Mouse (Mus musculus) brain, embryonic 18.5 days (tissue): Measurements from ENCODE around the gene Cars2.
A peak's percentile ranks its signal among the peaks of the same experiment; 100 is the strongest.
"Not testable (repeated sequence)": the region's sequence is repeated elsewhere in the genome, so short reads cannot be mapped to it uniquely, and the experiment has no call there.

ENCODE experiments used
- DNase-seq: peaks from one replicate; pipeline ENCODE4 v3.0.0-alpha.2; 2012; ENCODE audit warnings: low read depth, low spot score

The Cars2 gene

DNA sequence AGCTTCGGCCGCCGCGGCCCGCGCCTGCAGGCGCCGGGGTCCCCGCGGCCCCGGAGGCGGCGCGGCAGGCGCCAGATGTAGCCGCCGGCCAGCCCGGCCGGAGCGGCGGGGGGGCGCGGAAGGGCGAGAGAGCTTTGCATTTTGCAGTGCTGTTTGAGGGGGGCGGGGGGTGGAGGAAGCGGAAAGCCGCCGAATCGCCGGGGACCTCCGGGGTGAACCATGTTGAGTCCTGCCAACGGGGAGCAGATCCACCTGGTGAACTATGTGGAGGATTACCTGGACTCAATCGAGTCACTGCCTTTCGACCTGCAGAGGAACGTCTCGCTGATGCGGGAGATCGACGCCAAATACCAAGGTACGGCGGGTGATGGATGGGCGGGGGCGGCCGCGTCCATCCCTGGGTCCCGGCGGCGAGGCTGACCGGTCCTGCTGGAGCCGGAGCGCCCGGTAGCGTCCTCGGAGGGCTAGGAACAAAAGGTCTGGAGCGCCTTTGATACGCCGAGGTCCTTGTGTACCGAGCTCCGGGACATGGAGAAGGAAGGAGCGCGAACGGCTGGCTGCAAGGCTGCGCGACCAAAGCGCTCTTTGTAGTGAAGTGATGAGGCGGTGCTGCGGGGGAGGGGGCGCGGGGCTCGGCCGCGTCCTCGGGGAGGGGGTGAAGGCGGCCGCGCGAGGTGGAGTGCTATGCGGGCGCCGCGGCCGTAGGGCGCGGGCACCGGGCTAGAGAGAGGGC, 6.3 kb upstream of the Cars2 start:
- DNase-seq = no peak

DNA sequence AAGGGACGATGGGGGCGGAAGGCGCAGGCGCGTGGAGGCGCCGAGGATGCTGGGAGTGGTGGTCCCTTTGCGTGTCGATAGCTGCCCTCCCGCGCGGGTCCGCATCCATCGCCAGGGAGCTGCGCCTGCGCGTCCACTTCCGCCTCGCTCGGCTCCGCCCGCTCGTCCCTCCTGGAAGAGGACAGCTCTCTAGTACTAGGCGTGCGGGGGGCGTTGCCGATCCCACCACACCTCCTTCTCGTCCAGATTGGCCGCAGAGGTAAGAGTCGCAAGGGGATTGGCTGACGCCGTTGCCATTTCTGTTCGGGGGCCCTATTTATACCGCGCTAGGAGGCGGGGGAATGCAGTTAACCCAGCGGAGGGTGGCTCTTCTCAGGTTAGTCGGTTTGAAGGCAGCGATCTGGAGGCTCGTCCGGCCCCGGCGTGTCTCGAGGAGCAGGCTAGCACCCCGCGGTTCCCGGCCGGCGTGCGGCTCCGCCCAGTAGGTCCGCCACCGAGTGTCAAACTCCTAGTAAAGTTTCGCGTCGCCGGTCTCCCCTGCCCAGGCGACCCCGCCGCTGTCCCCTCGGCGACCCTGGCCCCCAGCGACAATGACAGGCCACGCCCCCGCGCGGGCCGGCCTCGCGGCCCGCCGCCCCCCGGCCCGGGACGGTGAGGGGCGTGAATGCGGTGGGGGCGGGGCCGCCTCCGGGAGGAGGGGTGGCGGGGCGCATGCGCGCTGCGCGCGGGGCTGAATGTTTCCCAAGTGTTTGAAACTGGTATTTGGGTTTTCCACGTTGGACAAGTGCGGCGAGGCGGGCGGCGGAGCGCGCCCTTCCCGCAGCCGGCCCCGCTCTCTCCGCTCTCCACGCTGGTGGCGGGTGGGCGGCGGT, 5.4 kb upstream of the Cars2 start:
- peak; percentile 100 for DNase-seq

DNA sequence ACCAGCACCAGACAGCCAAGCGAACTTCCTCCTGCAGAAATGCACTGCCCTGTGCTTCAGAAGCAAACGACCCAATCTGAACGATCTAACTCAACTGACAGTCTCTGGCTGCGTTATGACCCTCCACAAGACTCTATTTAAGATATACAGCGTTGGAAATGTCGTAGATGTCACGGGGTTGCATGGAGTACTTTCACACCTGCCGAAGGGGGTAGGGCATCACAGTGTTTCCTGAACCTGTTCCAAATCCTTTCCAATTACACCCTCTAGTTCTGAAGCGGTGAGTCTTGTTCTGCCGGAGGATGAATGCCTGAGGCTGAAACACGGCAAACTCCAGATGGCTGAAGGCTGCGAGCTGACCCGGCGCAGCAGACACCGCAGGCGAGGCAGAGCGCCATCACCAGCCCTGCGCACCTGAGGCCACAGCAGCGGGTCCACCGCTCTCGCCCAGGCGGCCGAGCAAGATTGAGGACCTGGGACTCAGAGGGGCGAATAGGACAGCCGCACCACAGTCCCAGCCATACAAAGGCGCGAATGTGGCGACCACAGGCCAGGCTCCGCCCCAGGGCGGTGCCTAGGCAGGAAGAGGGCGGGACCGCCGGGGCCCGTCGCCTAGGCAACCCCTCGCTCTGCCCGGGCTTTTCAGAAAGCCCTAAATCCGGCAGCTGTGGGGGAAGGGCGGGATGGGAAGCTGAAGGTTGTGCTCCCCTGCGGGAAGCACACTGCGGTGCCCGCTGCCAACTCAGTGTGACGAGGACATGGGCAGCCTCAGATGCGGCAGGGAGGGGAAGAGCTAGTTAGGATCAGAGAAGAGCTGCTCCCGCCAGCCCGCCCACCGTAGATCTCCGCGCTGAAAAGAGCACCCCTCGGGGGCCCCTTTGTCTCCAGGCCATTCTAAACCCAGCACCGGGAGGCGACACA, 4.5 kb upstream of the Cars2 start, which contains the start of gene Ing1:
Gene Ing1 (plus strand): TSS at position 773 of the 921 bp plus-strand sequence.
- DNase-seq = peak; percentile 95

DNA sequence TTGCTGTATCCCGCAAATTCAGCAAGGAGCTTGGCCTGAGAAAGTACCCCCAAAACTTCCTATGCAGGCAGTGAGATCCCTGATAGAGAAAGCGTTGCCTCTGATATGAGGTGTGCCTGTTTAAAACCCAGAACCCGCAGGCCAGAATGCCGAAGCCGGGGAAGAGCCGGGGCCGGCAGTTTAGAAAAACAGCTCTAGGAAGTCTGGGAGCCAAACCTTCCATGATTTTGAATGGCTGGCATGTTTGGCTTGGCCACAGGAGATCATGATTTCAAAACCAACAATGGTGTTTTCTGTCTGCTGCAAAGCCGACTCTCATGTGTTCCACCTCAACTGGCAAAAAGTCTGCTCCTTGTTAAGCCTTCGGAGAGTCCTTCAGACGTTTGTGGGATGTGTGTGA, 1.8 kb upstream of the Cars2 start:
- no peak for DNase-seq

DNA sequence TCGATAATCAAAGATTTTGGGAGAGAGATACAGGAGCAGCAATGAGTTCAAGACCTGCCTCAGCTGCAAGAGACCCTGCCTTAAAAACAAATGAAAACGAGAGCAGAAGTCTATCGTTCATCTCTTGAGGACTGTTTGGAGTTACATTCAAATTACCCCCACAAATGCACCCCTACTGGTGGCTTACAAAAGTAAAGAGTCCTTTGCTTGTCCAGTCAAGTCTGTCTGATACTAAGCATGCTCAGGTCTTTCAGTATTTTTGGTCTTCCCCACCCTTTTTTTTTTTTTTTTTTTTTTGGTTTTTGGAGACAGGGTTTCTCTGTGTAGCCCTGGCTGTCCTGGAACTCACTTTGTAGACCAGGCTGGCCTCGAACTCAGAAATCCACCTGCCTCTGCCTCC, 914 bp upstream of the Cars2 start:
- DNase-seq = not testable (repeated sequence)

DNA sequence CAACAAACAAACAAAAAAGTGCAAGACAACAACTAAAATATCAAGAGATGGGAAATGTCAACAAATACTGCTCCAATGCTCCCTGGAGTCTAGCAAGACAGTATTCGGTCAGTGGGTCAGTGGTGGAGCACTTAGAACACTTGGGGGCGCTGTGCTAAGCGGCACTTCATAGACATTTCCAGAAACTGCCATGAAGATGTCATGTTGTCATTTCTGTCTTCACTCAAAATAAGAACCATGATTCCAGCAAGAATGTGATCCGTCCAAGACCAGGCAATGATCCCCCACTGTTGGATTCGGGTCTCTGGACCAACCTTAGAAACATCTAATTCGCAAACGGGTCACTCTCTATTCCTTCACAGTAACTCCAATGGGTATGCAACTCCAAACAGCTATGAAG, 877 bp downstream of the Cars2 start:
- DNase-seq = no peak

DNA sequence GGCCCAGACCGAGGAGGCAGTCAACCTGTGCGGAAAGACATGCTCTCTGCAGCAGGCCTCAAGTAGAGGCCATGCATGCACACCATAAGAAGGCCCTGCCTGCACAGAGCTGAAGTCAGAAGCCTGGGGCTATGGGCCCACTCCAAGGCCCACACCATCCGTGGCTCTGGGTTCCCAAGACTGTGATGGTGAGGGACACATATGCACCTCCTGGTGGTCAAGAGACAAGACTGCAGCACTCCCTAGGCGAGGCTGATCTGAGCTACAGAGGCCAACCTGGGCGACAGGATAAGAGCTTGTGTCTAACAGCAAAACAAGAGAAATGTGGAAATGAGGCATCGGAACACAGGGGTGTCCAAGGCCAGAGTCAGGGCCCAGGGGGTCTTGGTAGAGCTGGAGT, 3.5 kb downstream of the Cars2 start:
- DNase-seq = no peak

DNA sequence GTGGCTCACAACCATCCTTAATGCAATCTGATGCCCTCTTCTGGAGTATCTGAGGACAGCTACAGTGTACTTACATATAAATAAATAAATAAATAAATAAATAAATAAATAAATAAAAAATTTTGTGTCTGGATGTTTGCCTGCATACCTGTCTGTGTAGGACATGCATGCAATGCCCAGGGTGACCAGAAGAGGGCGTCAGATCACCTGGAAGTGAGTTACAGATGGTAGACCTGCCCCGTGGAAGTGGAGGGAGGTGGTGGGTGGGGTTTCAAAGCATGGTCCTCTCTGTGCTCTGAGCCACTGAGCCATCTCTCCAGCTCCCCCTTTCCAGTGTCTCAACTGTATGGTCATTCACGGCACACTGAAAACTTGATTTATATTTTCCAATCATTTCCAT, 6.2 kb downstream of the Cars2 start:
- DNase-seq = no peak

DNA sequence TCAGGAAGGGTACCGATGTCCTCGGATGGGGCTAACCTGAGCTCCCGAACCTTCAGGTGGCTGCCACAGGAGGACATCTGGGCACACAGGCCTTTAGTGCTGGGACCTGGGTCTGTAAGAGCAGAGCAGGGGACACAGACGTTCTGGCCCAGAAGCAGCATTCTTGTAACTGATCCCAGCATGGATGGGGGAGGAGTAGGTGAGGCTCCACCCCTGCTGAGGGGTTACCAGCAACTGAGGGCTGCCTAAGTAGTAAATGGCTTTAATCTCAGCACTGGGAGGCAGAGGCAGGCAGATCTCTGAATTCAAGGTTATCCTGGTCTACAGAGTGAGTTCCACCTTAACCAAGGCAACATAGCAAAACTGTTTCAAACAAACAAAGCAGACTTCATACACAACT, 7.7 kb downstream of the Cars2 start:
- DNase-seq = no peak

DNA sequence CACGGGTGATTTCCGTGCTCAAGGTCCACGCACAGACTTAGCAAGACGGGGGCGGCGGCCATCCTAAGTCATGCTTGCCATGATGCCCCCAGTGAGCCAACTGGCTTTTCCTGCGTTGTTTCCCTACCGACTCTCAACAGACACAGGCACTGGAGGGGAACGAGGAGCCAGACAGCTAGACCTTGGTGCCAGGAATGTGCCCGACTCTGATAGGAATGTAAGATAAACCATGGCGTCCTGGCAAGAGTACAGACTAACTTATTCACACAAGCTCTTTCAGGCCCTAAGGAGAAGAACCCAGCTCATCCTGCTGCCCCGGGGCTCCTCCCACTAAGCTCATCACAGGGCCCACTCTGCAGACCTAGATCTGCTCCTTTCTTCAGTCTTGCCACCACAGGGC, 8.6 kb downstream of the Cars2 start:
- no peak for DNase-seq

DNA sequence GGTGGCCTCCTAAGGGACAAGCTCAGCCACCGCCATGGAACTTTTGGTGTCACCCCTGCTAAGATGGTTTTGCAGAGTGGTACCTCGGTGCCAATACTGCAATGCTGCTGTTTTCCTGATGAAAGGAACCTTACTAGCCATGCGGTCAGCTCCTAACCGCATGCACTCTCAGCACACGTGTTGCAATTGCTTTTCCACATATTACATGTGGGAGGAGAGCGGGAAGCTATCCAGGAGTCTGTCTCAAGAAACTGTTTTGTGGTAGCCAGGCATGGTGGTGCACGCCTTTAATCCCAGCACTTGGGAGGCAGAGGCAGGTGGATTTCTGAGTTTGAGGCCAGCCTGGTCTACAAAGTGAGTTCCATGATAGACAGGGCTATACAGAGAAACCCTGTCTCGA, 10.4 kb downstream of the Cars2 start:
- no peak for DNase-seq

DNA sequence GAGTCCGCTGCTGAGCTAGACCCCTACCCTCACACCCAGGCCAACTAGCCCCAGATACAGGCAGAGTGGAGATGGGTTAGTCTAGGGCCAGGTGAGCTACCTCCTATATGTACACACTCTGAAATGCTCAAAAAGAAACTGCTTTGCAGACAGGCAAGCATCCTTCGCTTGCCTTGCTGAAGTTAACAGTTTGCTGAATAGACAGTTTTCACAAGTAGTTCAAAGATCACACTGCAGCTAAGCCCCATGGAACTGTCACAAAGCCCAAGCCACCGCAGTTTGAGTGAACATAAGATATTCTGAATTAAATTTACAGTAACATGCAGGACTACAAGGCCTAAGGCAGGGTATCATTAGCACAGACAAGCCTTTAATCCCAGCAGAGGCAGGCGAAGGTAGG, 11.5 kb downstream of the Cars2 start:
- no peak for DNase-seq

DNA sequence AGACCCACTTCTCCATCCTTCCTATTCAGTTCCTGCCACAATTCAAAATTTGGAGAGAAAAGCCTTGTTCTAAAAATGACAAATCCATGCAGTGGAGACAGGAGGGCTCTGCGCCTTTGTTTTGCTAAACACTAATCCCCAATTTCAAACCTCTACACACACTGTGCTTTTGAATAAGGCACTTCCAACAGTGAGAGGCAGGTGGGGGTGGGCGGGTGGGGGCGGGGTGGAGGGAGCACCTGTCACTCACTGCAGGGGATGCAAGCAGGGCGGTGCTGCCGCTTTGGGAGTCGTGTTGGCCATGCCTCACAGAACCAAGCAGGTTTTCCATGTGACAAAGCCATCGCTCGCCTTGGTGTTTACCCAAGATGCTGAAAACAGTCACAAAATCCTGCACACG, 16.1 kb downstream of the Cars2 start:
- DNase-seq = no peak

DNA sequence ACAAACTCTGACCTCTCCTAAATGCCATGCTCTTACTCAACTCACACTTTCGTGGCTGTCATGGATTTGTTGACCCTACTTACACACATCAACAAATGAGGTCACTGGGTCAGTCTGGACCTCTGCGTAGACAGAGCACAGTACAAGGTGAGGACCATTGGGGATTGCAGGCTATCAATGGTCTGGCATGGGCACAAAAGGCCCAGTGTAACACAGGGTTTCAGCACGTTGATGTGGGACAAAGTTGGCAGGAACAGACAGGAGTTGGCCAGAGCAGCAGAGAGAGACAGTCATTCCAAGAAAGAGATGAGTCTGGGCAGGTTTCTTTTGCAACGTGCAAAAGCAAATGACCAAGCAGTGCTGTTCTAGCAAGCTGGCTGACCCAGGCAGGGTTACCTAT, 19.7 kb downstream of the Cars2 start:
- DNase-seq = no peak

DNA sequence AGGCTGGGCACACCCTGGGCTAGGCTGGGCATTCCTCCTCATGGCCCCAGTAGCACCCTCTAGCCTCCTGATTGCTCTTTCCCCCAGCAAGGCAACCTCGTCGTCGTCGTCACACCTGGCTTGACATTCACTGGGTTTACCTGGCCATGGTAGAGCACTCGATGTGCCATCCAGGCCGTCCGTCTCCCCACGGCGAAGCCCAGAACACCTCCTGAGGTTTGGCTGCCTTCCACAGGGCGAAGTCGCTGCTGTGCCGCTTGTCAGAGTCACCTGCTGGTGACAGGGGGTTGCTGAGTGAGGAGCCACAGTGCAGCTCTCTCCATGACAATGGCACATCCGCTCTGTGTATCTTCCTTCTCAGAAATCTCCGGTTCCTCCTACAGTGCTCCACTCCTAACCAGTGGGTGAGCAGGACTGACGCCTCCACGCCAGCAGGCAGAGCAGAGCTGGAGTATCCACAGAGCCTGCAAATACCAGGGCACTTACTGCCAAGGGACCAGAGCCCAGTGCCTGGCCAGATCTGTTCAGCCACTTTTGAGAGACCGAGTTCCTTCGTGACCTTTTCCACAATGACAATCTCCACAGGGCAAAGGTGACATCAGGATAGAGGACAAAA, 20.3 kb downstream of the Cars2 start:
- DNase-seq = no peak

DNA sequence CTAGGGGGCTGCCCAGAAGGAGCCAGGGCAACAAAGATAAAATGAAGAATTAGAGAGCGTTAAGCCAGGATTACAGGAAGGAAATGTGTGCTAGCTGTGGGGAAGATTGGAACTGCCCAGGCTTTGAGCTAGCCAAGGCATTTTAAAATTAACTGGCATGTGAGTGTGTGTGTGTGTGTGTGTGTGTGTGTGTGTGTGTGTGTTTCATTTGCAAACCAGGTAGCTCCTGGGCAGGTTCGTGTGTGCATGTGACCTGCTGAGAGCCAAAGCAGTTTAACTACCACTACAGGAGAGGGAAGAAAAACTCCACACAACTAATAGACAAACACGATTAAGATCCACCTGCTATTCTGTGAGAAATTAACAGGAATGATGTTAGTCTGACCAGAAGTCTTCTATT, 27.3 kb downstream of the Cars2 start:
- no peak for DNase-seq

DNA sequence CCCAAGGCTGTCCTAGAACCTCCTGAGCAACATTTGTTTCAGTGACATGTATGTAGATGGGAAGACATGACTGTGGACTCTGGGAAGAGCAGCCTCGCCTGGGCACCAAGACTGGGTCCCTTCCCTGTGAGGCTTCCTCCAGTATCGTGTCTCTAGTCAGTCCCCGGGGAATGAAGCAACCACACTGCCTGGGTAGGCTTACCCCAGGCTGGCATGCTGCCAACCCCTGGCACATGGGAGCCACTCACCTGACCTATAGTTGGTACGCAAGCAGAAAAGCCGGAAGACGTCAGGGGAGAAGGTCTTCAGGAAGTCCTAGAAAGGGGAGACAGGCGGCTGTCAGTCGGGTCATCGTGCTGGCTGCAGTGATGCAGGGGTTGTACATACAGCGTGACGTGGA, 31.9 kb downstream of the Cars2 start:
- DNase-seq = no peak

DNA sequence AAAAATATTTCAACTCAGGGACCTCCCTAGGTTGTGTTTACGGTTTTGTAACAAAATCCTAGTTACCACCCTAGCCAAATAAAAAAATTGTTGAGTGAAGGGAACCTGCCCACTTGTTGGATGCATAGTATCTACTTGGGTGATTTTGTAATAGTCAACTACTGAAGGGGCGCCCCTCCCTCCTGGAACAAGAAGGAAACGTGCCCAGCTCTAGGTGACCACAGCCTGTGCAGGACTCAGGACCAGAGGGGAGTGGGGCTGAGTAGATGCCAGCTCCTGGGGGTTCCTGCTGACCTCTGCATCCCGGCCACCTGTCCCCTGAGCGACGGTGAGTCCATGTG, 32.6 kb downstream of the Cars2 start:
- no peak for DNase-seq

DNA sequence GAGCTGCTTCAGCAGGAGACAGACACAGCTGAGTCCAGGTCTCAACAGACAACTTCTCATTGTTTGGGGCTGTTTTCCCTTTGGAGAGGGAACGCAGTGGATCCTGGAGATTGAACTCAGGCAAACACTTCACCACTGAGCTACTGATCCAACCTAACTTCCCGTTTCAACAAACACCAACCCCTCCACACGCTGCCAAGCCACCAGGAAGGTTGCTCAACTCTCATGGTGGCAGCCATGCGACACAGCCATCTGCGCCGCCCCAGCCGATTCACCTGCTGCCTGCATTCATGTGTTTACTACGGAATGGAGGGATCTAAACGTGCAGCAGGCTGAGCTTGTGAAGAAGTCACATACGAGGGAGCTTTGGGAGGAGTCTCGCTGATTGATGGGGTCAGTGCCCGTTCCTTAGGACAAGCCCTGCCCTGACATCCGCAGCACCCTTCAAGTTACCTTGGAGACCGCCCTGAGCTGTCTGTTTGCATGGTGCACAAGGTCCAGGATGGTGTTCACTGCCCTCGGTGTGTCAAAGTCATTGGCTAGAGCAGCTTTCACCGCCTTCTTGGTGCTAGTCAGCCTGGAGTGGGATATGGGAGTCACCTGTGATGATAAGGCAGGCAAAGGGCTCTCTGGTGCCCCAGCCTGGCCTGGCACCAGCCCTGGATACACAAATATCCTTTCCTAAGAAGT, 33.1 kb downstream of the Cars2 start:
- DNase-seq = no peak

DNA sequence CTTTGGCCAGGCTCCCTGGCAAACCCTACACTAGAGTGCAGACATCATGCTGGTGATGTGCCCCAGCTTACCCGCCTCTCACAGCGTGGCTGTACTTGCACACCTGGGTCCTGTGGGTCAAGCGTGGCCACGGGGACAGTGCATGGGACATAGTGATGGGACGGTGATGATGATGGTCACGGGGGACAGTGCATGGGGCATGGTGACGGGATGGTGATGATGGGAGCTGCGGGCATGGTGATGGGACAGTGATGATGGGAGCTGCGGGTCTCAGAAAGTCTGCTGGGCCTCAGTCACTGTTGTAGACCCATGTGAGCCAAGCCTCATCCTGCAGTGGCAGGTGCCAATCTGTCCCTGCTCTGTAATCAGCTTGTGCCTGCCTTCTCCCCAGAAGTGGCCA, 34.3 kb downstream of the Cars2 start:
- no peak for DNase-seq

DNA sequence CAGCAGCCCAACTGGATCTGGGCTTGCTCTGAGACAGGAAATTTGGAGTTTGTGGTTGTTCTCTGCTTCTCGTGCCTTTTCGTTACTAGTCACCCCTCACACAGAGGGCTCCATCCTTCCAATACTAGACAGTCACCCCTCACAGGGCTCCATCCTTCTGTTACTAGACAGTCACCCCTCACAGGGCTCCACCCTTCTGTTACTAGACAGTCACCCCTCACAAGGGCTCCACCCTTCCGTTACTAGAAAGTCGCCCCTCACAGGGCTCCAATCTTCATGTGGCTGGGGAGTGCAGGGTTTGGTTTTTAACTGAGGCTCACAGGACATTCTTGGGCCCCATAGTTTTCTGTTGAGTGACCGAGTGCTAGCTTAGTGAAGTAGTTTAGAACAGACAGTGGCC, 37.3 kb downstream of the Cars2 start:
- DNase-seq = no peak
